Mouse (Mus musculus) embryonic facial prominence, embryonic 12.5 days (tissue): ENCODE data around the gene Fgr. TPM values are rescaled to one million over a fixed set of nuclear protein-coding genes. Genes with fewer than 3 reads are reported as not detected.

Source experiments
- ATAC-seq: fragments of 200-750 bp; cut with Nextera tagmentation; 2 replicates; pipeline ENCODE4 v1.8.0; 2017; ENCODE audit not compliant: insufficient number of reproducible peaks, insufficient read depth, low FRiP score, low TSS enrichment
- H3K27ac ChIP-seq: fragments of 300-500 bp; sonication (generic); 2 replicates; pipeline ENCODE4 v1.5.1; 2016; ENCODE audit warnings: mild to moderate bottlenecking
- H3K27me3 ChIP-seq: fragments of 300-500 bp; sonication (generic); 2 replicates; pipeline ENCODE4 v1.6.1; 2016; ENCODE audit warnings: mild to moderate bottlenecking, moderate library complexity
- H3K36me3 ChIP-seq: fragments of 300-500 bp; sonication (generic); 2 replicates; pipeline ENCODE4 v1.6.1; 2016; ENCODE audit warnings: mild to moderate bottlenecking
- H3K4me1 ChIP-seq: fragments of 300-500 bp; sonication (generic); 2 replicates; pipeline ENCODE4 v1.6.1; 2016
- H3K4me2 ChIP-seq: fragments of 300-500 bp; sonication (generic); replicated peaks from 2 replicates; pipeline ENCODE4 v1.6.1; 2016; ENCODE audit warnings: mild to moderate bottlenecking, moderate library complexity
- H3K4me3 ChIP-seq: fragments of 300-500 bp; sonication (generic); 2 replicates; pipeline ENCODE4 v1.5.1; 2016; ENCODE audit warnings: mild to moderate bottlenecking
- H3K9ac ChIP-seq: fragments of 300-500 bp; sonication (generic); 2 replicates; pipeline ENCODE4 v1.6.1; 2016; ENCODE audit warnings: mild to moderate bottlenecking, moderate library complexity
- H3K9me3 ChIP-seq: fragments of 300-500 bp; sonication (generic); 2 replicates; pipeline ENCODE4 v1.6.1; 2016; ENCODE audit warnings: mild to moderate bottlenecking, moderate library complexity
- WGBS: fragments of 180-500 bp; shearing (Covaris S2); methylation state at CpG from one replicate; pipeline ENCODE4 v1.1.7; 2016; 5-methylcytosine and 5-hydroxymethylcytosine counted together
- polyA plus RNA-seq: library from polyadenylated mRNA; unstranded; fragments of >200 nt; fragmentation: Nextera tagmentation; extraction: Ambion mirVana; gene quantifications from 2 replicates; pipeline ENCODE4 v1.2.1, GENCODE M21; 2016

The Fgr gene
- polyA plus RNA-seq, 1 experiment from 2014 or later = 0.29 TPM

GRCm38 (mm10) chr4:132960864-132961639 lies 12.8 kb upstream of the Fgr start:
- Histone ChIP-seq H3K27me3 (no peaks in the 10 kb centered on the region), H3K4me3 (no peak overlapping the region), H3K9ac (no peak overlapping the region), H3K36me3 (no peaks in the 10 kb centered on the region), H3K4me2 (no peak overlapping the region), H3K4me1 (peaks cover 30% of the 10 kb centered on the region), H3K9me3 (no peaks in the 10 kb centered on the region), H3K27ac (peak overlapping the region; percentile 88; the same call in 1 of the 2 replicates)
- 69% methylated on average over 13 of the region's 13 CpGs for WGBS
- no peak for ATAC-seq

- H3K4me2 ChIP-seq = no peak overlapping the region
- H3K36me3 ChIP-seq = no peaks in the 10 kb centered on the region
- no peak overlapping the region for H3K9ac ChIP-seq
- no peak overlapping the region for H3K4me3 ChIP-seq
- peaks cover 30% of the 10 kb centered on the region for H3K4me1 ChIP-seq
- WGBS = 79% methylated on average over 5 of the region's 5 CpGs
- no peaks in the 10 kb centered on the region for H3K9me3 ChIP-seq
- ATAC-seq = no peak
- H3K27me3 ChIP-seq = no peaks in the 10 kb centered on the region
- no peak overlapping the region for H3K27ac ChIP-seq
These were observed 12.0 kb upstream of the Fgr start for GRCm38 (mm10) chr4:132961866-132962265.

DNA sequence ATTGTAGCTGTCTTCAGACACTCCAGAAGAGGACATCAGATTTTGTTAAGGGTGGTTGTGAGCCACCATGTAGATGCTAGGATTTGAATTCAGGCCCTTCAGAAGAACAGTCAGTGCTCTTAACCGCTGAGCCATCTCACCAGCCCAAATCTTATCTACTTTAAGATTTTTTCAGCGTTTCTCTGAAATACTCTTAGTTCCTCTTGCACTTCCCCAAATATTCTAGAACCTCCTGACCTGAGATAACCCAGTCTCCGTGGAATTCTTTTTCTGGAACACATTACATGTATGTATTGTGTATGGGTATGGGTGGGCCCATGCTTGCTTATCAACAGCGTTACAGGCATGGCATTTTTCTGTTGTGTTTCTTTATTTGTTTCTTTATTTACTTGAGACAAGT lies 11.3 kb upstream of the Fgr start:
- H3K4me3 ChIP-seq = no peak overlapping the region
- no peaks in the 10 kb centered on the region for H3K27me3 ChIP-seq
- peaks cover 30% of the 10 kb centered on the region for H3K4me1 ChIP-seq
- no peak overlapping the region for H3K27ac ChIP-seq
- no peak for ATAC-seq
- no peaks in the 10 kb centered on the region for H3K9me3 ChIP-seq
- 90% methylated on average over 4 of the region's 4 CpGs for WGBS
- H3K4me2 ChIP-seq = no peak overlapping the region
- H3K36me3 ChIP-seq = no peaks in the 10 kb centered on the region
- H3K9ac ChIP-seq = no peak overlapping the region

- Histone ChIP-seq H3K36me3 (no peaks in the 10 kb centered on the region), H3K4me2 (no peak overlapping the region), H3K9ac (no peak overlapping the region), H3K27me3 (no peaks in the 10 kb centered on the region), H3K9me3 (no peaks in the 10 kb centered on the region), H3K4me1 (peaks cover 33% of the 10 kb centered on the region), H3K27ac (peak overlapping the region; percentile 50; the same call in 1 of the 2 replicates), H3K4me3 (no peak overlapping the region)
- ATAC-seq = no peak
- 38% methylated on average over 2 of the region's 2 CpGs for WGBS
These were observed 10.5 kb upstream of the Fgr start for GRCm38 (mm10) chr4:132963436-132963835.

DNA sequence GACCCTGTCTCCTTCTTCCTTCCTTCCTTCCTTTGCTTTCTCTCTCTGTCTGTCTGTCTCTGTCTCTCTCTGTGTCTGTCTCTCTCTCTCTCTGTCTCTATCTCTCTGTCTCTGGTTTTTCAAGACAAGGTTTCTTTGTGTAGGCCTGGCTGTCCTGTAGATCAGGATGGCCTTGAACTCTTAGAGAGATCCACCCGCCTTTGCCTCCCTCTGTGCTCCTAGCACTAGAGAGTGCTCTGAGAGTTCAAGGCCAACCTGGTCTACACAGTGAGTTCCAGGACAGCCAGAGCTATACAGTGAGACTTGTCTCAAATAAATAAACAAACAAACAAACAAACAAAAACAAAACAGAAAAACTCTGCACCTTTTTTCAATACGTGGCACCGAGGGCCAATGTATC lies 9.8 kb upstream of the Fgr start:
- ATAC-seq = no peak
- Histone ChIP-seq H3K9ac (no peak overlapping the region), H3K4me1 (peaks cover 27% of the 10 kb centered on the region), H3K9me3 (no peaks in the 10 kb centered on the region), H3K27ac (no peak overlapping the region), H3K4me2 (no peak overlapping the region), H3K36me3 (no peaks in the 10 kb centered on the region), H3K4me3 (no peak overlapping the region), H3K27me3 (no peaks in the 10 kb centered on the region)
- 39% methylated on average over 3 of the region's 3 CpGs for WGBS

- Histone ChIP-seq H3K4me1 (peaks cover 23% of the 10 kb centered on the region), H3K27ac (no peak overlapping the region), H3K4me2 (no peak overlapping the region), H3K9ac (no peak overlapping the region), H3K36me3 (no peaks in the 10 kb centered on the region), H3K27me3 (no peaks in the 10 kb centered on the region), H3K9me3 (no peaks in the 10 kb centered on the region), H3K4me3 (no peak overlapping the region)
- WGBS = 41% methylated on average over 5 of the region's 5 CpGs
- ATAC-seq = no peak
These were observed 9.4 kb upstream of the Fgr start for GRCm38 (mm10) chr4:132964473-132964872.

DNA sequence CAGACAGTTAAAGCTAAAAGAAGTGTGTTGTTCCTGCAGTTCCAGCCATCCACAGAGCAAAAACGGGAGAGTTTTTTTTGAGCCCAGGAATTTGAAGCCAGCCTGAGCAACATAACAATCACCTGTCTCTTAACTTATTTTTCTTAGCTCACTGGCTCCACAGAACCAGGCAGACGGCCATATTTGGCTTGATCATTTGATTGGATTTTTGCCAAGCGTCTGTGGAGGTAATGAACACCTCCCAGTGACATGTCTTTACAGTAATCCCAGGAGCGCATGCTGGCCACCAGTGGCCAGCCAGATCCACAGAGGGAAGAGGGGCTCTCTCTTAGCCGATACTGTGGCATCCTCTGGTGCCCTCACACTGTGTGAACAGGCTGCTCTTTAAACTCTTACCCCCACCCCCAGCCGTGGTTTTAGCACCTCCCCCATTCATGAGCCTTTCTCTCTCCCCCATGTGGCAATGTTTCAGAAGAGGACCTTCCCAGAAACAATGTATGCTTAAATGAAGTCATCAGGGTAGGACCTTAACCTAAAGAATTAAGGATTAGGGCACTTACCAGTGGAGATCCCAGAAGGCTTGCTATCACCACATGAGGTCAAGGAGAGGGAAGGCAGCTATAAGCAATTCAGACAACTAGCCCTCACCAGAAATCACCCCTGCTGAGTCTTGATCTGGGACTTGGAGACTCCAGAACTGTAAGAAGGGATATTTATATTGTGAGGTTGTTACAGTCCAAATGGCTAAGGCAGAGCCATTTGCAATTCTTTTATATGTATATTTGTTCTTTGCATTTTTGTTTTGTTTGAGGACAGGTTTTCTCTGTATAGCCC lies 5.6 kb upstream of the Fgr start:
- 47% methylated on average over 6 of the region's 6 CpGs for WGBS
- peaks cover 9% of the 10 kb centered on the region for H3K27me3 ChIP-seq
- H3K9ac ChIP-seq = no peak overlapping the region
- H3K36me3 ChIP-seq = no peaks in the 10 kb centered on the region
- no peak for ATAC-seq
- H3K4me2 ChIP-seq = no peak overlapping the region
- peaks cover 7% of the 10 kb centered on the region for H3K4me1 ChIP-seq
- no peak overlapping the region for H3K4me3 ChIP-seq
- no peaks in the 10 kb centered on the region for H3K9me3 ChIP-seq
- peak overlapping the region; percentile 54; the same call in 1 of the 2 replicates for H3K27ac ChIP-seq

DNA sequence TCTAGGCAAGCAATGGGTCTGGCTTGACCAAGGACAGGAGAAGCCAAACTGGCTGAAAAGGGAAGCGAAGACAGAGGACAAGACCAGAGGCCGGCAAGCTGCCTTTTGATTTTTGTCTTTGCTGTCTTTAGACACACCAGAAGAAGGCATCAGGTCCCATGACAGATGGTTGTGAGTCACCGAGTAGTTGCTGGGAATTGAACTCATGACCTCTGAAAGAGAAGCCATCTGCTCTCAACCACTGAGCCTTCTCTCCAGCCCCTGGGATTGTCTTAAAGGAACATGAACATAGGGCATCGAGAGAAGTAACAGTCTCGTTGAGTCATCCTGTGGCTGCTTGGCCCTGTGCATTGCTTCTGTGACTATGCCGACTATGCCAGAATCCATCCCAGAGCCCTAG lies 2.3 kb upstream of the Fgr start:
- peaks cover 39% of the 10 kb centered on the region for H3K27me3 ChIP-seq
- no peak overlapping the region for H3K4me3 ChIP-seq
- H3K9me3 ChIP-seq = no peaks in the 10 kb centered on the region
- no peak overlapping the region for H3K9ac ChIP-seq
- H3K36me3 ChIP-seq = no peaks in the 10 kb centered on the region
- peaks cover 22% of the 10 kb centered on the region for H3K4me1 ChIP-seq
- 74% methylated on average over 6 of the region's 6 CpGs for WGBS
- no peak overlapping the region for H3K4me2 ChIP-seq
- H3K27ac ChIP-seq = no peak overlapping the region
- no peak for ATAC-seq

- no peaks in the 10 kb centered on the region for H3K9me3 ChIP-seq
- WGBS = 56% methylated on average over 3 of the region's 3 CpGs
- H3K4me1 ChIP-seq = peaks cover 22% of the 10 kb centered on the region
- no peak overlapping the region for H3K4me2 ChIP-seq
- no peaks in the 10 kb centered on the region for H3K36me3 ChIP-seq
- H3K27me3 ChIP-seq = peaks cover 39% of the 10 kb centered on the region
- no peak overlapping the region for H3K9ac ChIP-seq
- H3K27ac ChIP-seq = no peak overlapping the region
- no peak overlapping the region for H3K4me3 ChIP-seq
- ATAC-seq = no peak
These were observed 1.8 kb upstream of the Fgr start for GRCm38 (mm10) chr4:132972101-132972500.

- ATAC-seq = no peak
- Histone ChIP-seq H3K9ac (no peak overlapping the region), H3K27me3 (peaks cover 39% of the 10 kb centered on the region), H3K27ac (no peak overlapping the region), H3K4me2 (no peak overlapping the region), H3K4me3 (no peak overlapping the region), H3K36me3 (no peaks in the 10 kb centered on the region), H3K9me3 (no peaks in the 10 kb centered on the region), H3K4me1 (peaks cover 22% of the 10 kb centered on the region)
- WGBS = 34% methylated on average over 2 of the region's 2 CpGs
These were observed 1.3 kb upstream of the Fgr start for GRCm38 (mm10) chr4:132972556-132972955.

DNA sequence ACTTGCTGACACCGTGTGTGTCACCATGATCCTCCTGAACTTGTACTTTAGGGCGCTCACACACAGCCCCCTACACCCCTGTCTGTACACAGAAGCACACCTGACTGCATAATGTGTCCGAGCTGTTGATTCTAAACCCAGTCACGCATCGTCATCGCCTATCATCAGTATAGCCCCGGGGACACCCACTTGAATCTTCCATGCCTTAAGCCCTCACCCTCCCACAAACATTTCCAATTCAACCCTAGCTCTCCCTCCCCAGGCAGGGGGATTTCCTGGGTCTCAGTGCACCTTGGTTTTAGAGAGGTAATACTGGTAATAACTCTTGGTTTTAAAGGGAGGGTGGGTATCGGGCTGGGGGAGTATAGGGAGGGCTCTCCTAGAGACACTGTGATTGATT lies 709 bp upstream of the Fgr start:
- H3K4me1 ChIP-seq = peaks cover 21% of the 10 kb centered on the region
- H3K27ac ChIP-seq = no peak overlapping the region
- H3K27me3 ChIP-seq = peaks cover 39% of the 10 kb centered on the region

DNA sequence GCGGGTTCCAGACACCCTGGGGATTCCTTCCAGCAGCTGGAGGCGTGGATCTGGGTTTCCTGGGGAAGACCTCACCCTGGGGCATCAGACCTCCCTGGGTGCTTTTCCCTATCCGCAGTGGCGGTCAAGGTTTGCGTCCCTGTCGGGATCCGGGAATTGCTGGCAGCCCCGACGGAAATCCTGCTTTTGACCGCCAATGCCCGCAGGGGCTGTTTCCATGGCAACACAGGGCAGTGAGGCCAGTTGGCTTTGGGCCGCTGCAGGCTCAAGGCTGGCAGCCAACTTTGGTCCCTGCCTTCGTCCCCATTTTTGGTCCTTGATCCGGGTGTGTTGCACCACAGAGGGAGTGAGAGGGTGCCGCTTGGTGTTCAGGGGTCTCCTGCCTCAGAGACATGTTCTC lies 1.0 kb downstream of the Fgr start:
- no peak overlapping the region for H3K9ac ChIP-seq
- peaks cover 39% of the 10 kb centered on the region for H3K27me3 ChIP-seq
- ATAC-seq = no peak
- 2% methylated on average over 15 of the region's 15 CpGs for WGBS
- H3K4me1 ChIP-seq = peaks cover 19% of the 10 kb centered on the region
- no peaks in the 10 kb centered on the region for H3K9me3 ChIP-seq
- H3K36me3 ChIP-seq = no peaks in the 10 kb centered on the region
- H3K4me2 ChIP-seq = peak overlapping the region; percentile 31
- H3K4me3 ChIP-seq = peak overlapping the region; percentile 8
- no peak overlapping the region for H3K27ac ChIP-seq

More for the DNA sequence above, 709 bp upstream of the Fgr start:
- no peaks in the 10 kb centered on the region for H3K9me3 ChIP-seq
- no peak for ATAC-seq
- H3K4me2 ChIP-seq = no peak overlapping the region
- 39% methylated on average over 8 of the region's 8 CpGs for WGBS
- no peak overlapping the region for H3K9ac ChIP-seq
- no peaks in the 10 kb centered on the region for H3K36me3 ChIP-seq
- no peak overlapping the region for H3K4me3 ChIP-seq
